Mouse (Mus musculus): ENCODE results near the gene Nkx6-1. TPM values are rescaled to one million over a fixed set of nuclear protein-coding genes. Genes with fewer than 3 reads are reported as not detected.

Gene Nkx6-1
- 1.8 and 3.2 TPM in 2 replicates for polyA plus RNA-seq (2012; rRNA removed)

DNA sequence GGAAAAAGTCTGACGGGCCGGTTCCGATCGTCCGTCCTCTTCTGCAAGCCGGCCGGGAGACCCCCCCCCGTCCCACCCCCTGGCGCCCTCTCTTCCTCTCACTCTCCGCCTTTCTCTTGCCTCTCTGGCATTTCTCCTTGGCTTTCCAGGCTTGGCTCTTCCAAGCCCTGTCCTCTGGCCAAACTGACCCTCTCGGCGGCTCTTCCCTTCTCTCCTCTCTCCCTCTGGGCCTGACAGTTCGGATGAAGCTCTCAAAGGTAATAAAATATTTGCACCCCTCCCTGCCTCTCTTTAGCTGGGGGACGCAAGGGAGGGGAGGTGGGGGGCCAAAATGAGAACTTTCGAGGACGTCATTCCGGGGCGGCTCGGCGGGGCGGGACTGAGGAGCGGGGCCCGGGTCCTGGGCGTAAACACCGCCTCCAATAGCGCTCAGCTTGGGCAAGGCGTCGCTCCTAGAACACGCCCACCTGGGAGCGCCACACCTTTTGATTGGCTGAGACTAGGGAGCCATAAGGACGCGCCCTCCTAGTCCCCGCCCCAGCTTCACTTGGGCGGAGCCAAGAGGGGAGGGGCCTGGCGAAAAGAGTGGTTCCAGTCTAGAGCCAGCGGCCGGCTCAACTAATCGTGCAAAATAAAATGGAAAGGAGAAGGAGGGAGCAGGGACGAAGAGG is at the start of gene Nkx6-1:
Gene Nkx6-1 (minus strand): TSS at position 52 of the 671 bp plus-strand sequence.

Other genes starting within 250 kb of the Nkx6-1 start
- 15.6 and 17.0 TPM in 2 replicates for gene Cds1, start 100.1 kb upstream of the Nkx6-1 start, polyA plus RNA-seq (2012; rRNA removed)